Mouse (Mus musculus) thymus, postnatal 36 days (tissue): ENCODE results near the gene Per2.
A peak's percentile ranks its signal among the peaks of the same experiment; 100 is the strongest.

Experiments used
- DNase-seq, 2 experiments: peaks; one replicate each; pipeline ENCODE4 v3.0.0; 2022; ENCODE audit warnings: mixed read lengths in 2 of 2

Per2 gene

GRCm38 (mm10) chr1:91380453-91381090 lies 78.6 kb downstream of the Per2 start:
- peak; percentile 57 to 69 for DNase-seq

DNA sequence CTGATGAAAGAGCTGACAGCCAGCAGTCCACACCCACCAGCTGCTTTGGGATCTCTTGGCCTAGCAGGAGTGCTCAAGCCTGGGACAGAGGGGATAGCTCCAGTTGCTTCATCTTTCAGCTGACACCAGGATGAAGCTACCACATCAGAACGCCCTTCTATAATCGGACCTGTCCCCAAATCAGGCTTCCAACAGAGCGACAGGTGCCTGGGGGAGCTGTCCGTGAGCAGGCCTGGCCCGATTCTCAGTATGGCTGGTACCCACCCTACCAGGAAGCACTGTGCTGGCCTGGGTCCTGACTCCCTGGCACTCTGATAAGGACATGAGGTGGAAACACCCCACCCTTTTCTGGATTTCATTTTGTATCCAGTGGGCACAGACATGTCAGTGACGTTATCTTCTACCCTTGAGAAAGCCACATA lies 85.7 kb downstream of the Per2 start:
- no peak for DNase-seq

DNA sequence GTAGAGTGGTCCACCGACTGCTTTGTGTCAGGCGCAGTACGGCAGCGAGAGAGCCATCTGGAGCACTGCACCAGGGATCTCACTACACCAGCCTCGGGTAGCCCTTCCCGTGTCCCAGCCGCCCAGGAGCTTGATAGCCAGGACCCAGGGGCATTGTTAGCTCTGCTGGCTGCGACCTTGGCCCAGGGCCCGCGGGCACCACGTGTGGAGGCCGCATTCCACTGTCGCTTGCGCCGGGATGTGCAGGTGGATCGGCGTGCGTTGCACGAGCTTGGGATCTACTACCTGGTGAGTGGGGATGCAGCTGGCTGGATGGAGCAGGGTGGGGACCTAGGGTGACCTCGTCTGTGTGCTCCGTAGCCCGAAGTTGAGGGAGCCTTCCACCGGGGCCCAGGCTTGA lies 89.1 kb downstream of the Per2 start:
- no peak for DNase-seq

GRCm38 (mm10) chr1:91369408-91369807 lies 89.7 kb downstream of the Per2 start:
- DNase-seq, result no peak

GRCm38 (mm10) chr1:91367295-91367694 lies 91.8 kb downstream of the Per2 start:
- no peak for DNase-seq

GRCm38 (mm10) chr1:91366215-91367108 lies 92.7 kb downstream of the Per2 start, which contains the start of gene Erfe:
Gene Erfe, plus strand, starts transcription at chr1:91366430.
- peak; percentile 79 to 80 for DNase-seq
